Mouse (Mus musculus) lung, embryonic 14.5 days (tissue): ENCODE data around the gene Aldh1a2. TPM values are rescaled to one million over a fixed set of nuclear protein-coding genes. Genes with fewer than 3 reads are reported as not detected.

Experiments used
- ATAC-seq: fragments of 200-750 bp; cut with Nextera tagmentation; 2 replicates; pipeline ENCODE4 v1.8.0; 2017; ENCODE audit warnings: mild to moderate bottlenecking, moderate TSS enrichment, moderate library complexity; ENCODE audit not compliant: insufficient read depth
- DNase-seq: peaks from one replicate; pipeline ENCODE4 v3.0.0-alpha.2; 2015
- H3K27ac ChIP-seq: fragments of 300-500 bp; sonication (generic); 2 replicates; pipeline ENCODE4 v1.5.1; 2014; ENCODE audit warnings: low read depth, mild to moderate bottlenecking, moderate library complexity
- H3K27me3 ChIP-seq: fragments of 300-500 bp; sonication (generic); 2 replicates; pipeline ENCODE4 v1.6.1; 2014; ENCODE audit warnings: low read length, control low read depth; ENCODE audit not compliant: insufficient read depth
- H3K36me3 ChIP-seq: fragments of 300-500 bp; sonication (generic); 2 replicates; pipeline ENCODE4 v1.6.1; 2014; ENCODE audit warnings: control low read depth; ENCODE audit not compliant: insufficient read depth
- H3K4me1 ChIP-seq: fragments of 300-500 bp; sonication (generic); 2 replicates; pipeline ENCODE4 v1.6.1; 2014; ENCODE audit warnings: antibody characterized with exemption, control low read depth; ENCODE audit not compliant: insufficient read depth
- H3K4me2 ChIP-seq: fragments of 300-500 bp; sonication (generic); 2 replicates; pipeline ENCODE4 v1.6.1; 2014; ENCODE audit warnings: mild to moderate bottlenecking
- H3K4me3 ChIP-seq: fragments of 300-500 bp; sonication (generic); 2 replicates; pipeline ENCODE4 v1.5.1; 2014; ENCODE audit warnings: low read depth, low read length
- H3K9ac ChIP-seq: fragments of 300-500 bp; sonication (generic); 2 replicates; pipeline ENCODE4 v1.6.1; 2014
- H3K9me3 ChIP-seq: fragments of 300-500 bp; sonication (generic); 2 replicates; pipeline ENCODE4 v1.6.1; 2016; ENCODE audit warnings: low read depth, low read length, control low read depth
- CTCF ChIP-seq: IDR thresholded peaks from 2 replicates; pipeline ENCODE4 v1.5.1; 2016; ENCODE audit warnings: antibody characterized with exemption, low read depth
- WGBS: fragments of 180-500 bp; shearing (Covaris S2); extraction: QIAGEN DNeasy Blood & Tissue Kit; methylation state at CpG from one replicate; pipeline ENCODE4 v1.1.7; 2014; 5-methylcytosine and 5-hydroxymethylcytosine counted together
- polyA plus RNA-seq: library from polyadenylated mRNA; unstranded; fragments of >200 nt; fragmentation: Nextera tagmentation; extraction: Ambion mirVana; gene quantifications from 2 replicates; pipeline ENCODE4 v1.2.1, GENCODE M21; 2014

Gene Aldh1a2
- polyA plus RNA-seq, 1 experiment from 2014 or later = 41.7 TPM

GRCm38 (mm10) chr9:71276149-71276721, 60.6 kb downstream of the Aldh1a2 start:
- Histone ChIP-seq H3K4me3 (no peak overlapping the region), H3K4me1 (no peaks in the 10 kb centered on the region), H3K9ac (no peak overlapping the region), H3K9me3 (no peaks in the 10 kb centered on the region), H3K27ac (no peak overlapping the region; the same call in 1 of the 2 replicates), H3K36me3 (no peaks in the 10 kb centered on the region), H3K4me2 (no peak overlapping the region), H3K27me3 (no peaks in the 10 kb centered on the region)
- no peak for TF ChIP-seq CTCF
- no peak for ATAC-seq
- no peak for DNase-seq
- 77% methylated on average over 14 of the region's 14 CpGs for WGBS

- no peak for DNase-seq
- no peaks in the 10 kb centered on the region for H3K4me1 ChIP-seq
- 84% methylated on average over 4 of the region's 4 CpGs for WGBS
These were observed 63.2 kb downstream of the Aldh1a2 start for GRCm38 (mm10) chr9:71278741-71279140.

GRCm38 (mm10) chr9:71283156-71283555, 67.6 kb downstream of the Aldh1a2 start:
- no peak for TF ChIP-seq CTCF
- Histone ChIP-seq H3K27me3 (no peaks in the 10 kb centered on the region), H3K4me2 (no peak overlapping the region), H3K9me3 (no peaks in the 10 kb centered on the region), H3K4me1 (no peaks in the 10 kb centered on the region), H3K9ac (no peak overlapping the region), H3K36me3 (no peaks in the 10 kb centered on the region), H3K4me3 (no peak overlapping the region), H3K27ac (no peak overlapping the region)
- DNase-seq = no peak
- WGBS = 82% methylated on average over 7 of the region's 7 CpGs
- ATAC-seq = no peak

More at GRCm38 (mm10) chr9:71278741-71279140, 63.2 kb downstream of the Aldh1a2 start:
- Histone ChIP-seq H3K9ac (no peak overlapping the region), H3K27me3 (no peaks in the 10 kb centered on the region), H3K4me2 (no peak overlapping the region), H3K4me3 (no peak overlapping the region), H3K9me3 (no peaks in the 10 kb centered on the region), H3K36me3 (no peaks in the 10 kb centered on the region), H3K27ac (no peak overlapping the region)
- ATAC-seq = no peak
- TF ChIP-seq CTCF = no peak

GRCm38 (mm10) chr9:71285231-71285630, 69.6 kb downstream of the Aldh1a2 start:
- Histone ChIP-seq H3K36me3 (no peaks in the 10 kb centered on the region), H3K27me3 (no peaks in the 10 kb centered on the region), H3K4me2 (no peak overlapping the region), H3K9me3 (no peaks in the 10 kb centered on the region), H3K27ac (no peak overlapping the region), H3K4me3 (no peak overlapping the region), H3K4me1 (no peaks in the 10 kb centered on the region), H3K9ac (no peak overlapping the region)
- DNase-seq (no peak), ATAC-seq (no peak)
- 93% methylated on average over 3 of the region's 3 CpGs for WGBS
- TF ChIP-seq CTCF = no peak

GRCm38 (mm10) chr9:71286420-71286819, 70.8 kb downstream of the Aldh1a2 start:
- ATAC-seq (no peak), DNase-seq (no peak)
- Histone ChIP-seq H3K9ac (no peak overlapping the region), H3K4me1 (no peaks in the 10 kb centered on the region), H3K4me3 (no peak overlapping the region), H3K4me2 (no peak overlapping the region), H3K27me3 (no peaks in the 10 kb centered on the region), H3K36me3 (no peaks in the 10 kb centered on the region), H3K27ac (no peak overlapping the region), H3K9me3 (no peaks in the 10 kb centered on the region)
- WGBS = 89% methylated on average over 9 of the region's 9 CpGs
- TF ChIP-seq CTCF = no peak

GRCm38 (mm10) chr9:71288738-71289137, 73.1 kb downstream of the Aldh1a2 start:
- Histone ChIP-seq H3K4me3 (no peak overlapping the region), H3K27me3 (no peaks in the 10 kb centered on the region), H3K9ac (no peak overlapping the region), H3K9me3 (no peaks in the 10 kb centered on the region), H3K4me2 (no peak overlapping the region), H3K4me1 (no peaks in the 10 kb centered on the region), H3K36me3 (no peaks in the 10 kb centered on the region), H3K27ac (no peak overlapping the region)
- no peak for ATAC-seq
- no peak for TF ChIP-seq CTCF
- WGBS = 56% methylated on average over 6 of the region's 6 CpGs
- no peak for DNase-seq

- WGBS = 78% methylated on average over 3 of the region's 3 CpGs
- Histone ChIP-seq H3K4me1 (no peaks in the 10 kb centered on the region), H3K9me3 (no peaks in the 10 kb centered on the region), H3K27ac (no peak overlapping the region), H3K9ac (no peak overlapping the region), H3K4me3 (no peak overlapping the region), H3K36me3 (no peaks in the 10 kb centered on the region), H3K4me2 (no peak overlapping the region), H3K27me3 (no peaks in the 10 kb centered on the region)
- DNase-seq = no peak
- TF ChIP-seq CTCF = no peak
- ATAC-seq = no peak
These were observed 74.2 kb downstream of the Aldh1a2 start for GRCm38 (mm10) chr9:71289810-71290209.
